Mouse (Mus musculus): ENCODE measurements around the gene Card11. TPM values are rescaled to one million over a fixed set of nuclear protein-coding genes. Genes with fewer than 3 reads are reported as not detected.

Card11 gene
- 0.18 TPM in 2 replicates for polyA plus RNA-seq (2014; fragmentation: Nextera tagmentation; extraction: Ambion mirVana)

DNA sequence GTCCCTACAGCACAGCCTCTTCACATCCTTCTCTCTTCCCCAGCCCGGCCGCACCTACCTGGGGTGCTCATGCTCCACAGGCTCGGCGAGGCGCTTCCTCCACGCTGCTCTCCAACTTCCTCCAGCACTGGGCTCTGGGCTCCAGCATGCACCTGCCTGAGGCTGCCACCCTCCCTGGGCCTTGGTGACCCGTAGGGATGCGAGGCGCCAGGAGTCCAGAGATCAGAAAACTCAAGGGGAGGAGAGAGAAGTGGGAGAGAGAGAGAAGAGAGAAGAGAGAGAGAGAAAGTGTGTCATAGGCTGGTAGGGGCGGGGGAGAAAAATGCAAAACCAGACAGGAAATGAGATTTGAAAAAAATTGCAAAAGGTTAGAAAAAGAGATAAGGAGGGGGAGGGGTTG lies at the start of gene Card11:
Gene Card11 (minus strand): TSS at position 234 of the 400 bp plus-strand sequence.
- no peaks in the 10 kb centered on the region for H3K27me3 ChIP-seq (ENCODE audit: control insufficient read depth, insufficient read depth, low read length)
- H3K4me3 ChIP-seq (ENCODE audit: control insufficient read depth in 1 of 2, insufficient read depth in 1 of 2, low read depth in 1 of 2, low read length in 2 of 2): no peak within 1 kb of the TSS
- H3K27ac ChIP-seq (replicated peaks in 1 of 2; ENCODE audit: control insufficient read depth in 1 of 2, insufficient read depth in 1 of 2, low read depth in 2 of 2, low read length in 2 of 2): no peak within 1 kb of the TSS
- no peak within 1 kb of the TSS for H3K9ac ChIP-seq (ENCODE audit: low read length)
- WGBS: 62% methylated on average over 10 of the region's 10 CpGs
- no peaks in the 10 kb centered on the region for H3K9me3 ChIP-seq (ENCODE audit: control insufficient read depth, low read length)
- H3K4me1 ChIP-seq (ENCODE audit: control insufficient read depth in 2 of 2, insufficient read depth in 2 of 2, low read length in 2 of 2): no peaks in the 10 kb centered on the region
- no peak for ATAC-seq (ENCODE audit: insufficient number of reproducible peaks, insufficient read depth, low FRiP score, low read depth)
- no peak within 1 kb of the TSS for H3K4me2 ChIP-seq (ENCODE audit: low read length)
- H3K36me3 ChIP-seq (ENCODE audit: control insufficient read depth, insufficient read depth, low read length): no peaks in the 10 kb centered on the region

- Histone ChIP-seq H3K27me3 (ENCODE audit: control insufficient read depth, insufficient read depth, low read length) (no peaks in the 10 kb centered on the region), H3K4me1 (ENCODE audit: control insufficient read depth in 2 of 2, insufficient read depth in 2 of 2, low read length in 2 of 2) (peaks cover 0 to 2% of the 10 kb centered on the region in 2 experiments; a peak in 1 of 4 replicates), H3K27ac (replicated peaks in 1 of 2; ENCODE audit: control insufficient read depth in 1 of 2, insufficient read depth in 1 of 2, low read depth in 2 of 2, low read length in 2 of 2) (no peak overlapping the region), H3K4me3 (ENCODE audit: control insufficient read depth in 1 of 2, insufficient read depth in 1 of 2, low read depth in 1 of 2, low read length in 2 of 2) (no peak overlapping the region), H3K4me2 (ENCODE audit: low read length) (no peak overlapping the region), H3K9me3 (ENCODE audit: control insufficient read depth, low read length) (peaks cover 12% of the 10 kb centered on the region), H3K36me3 (ENCODE audit: control insufficient read depth, insufficient read depth, low read length) (no peaks in the 10 kb centered on the region), H3K9ac (ENCODE audit: low read length) (no peak overlapping the region)
- ATAC-seq (ENCODE audit: insufficient number of reproducible peaks, insufficient read depth, low FRiP score, low read depth): no peak
- 81% methylated on average over 13 of the region's 13 CpGs for WGBS
These were observed 47.4 kb upstream of the Card11 start for GRCm38 (mm10) chr5:141047651-141048218.

DNA sequence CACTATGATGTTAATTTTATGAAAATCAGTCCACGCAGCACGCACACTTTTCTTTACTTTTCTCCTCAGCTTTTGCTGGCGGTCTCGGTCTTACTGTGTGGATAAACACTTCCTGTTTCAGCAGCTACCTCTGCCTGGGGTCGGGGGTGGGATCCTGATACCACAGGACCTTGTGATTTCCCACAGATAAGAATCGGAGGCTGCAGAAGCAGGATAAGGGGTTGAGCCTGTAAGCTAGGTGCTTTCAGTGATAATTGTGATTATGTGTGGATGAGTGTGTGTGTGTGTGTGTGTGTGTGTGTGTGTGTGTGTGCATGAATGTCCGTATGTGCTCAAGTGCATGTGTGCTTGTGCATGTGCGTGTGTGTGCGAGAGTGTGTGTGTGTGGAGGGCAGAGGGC lies 44.6 kb upstream of the Card11 start:
- H3K9ac ChIP-seq (ENCODE audit: low read length): no peak overlapping the region
- 79% methylated on average over 9 of the region's 9 CpGs for WGBS
- no peak overlapping the region for H3K27ac ChIP-seq (replicated peaks in 1 of 2; ENCODE audit: control insufficient read depth in 1 of 2, insufficient read depth in 1 of 2, low read depth in 2 of 2, low read length in 2 of 2)
- H3K36me3 ChIP-seq (ENCODE audit: control insufficient read depth, insufficient read depth, low read length): no peaks in the 10 kb centered on the region
- H3K4me1 ChIP-seq (ENCODE audit: control insufficient read depth in 2 of 2, insufficient read depth in 2 of 2, low read length in 2 of 2): peaks cover 0 to 2% of the 10 kb centered on the region in 2 experiments; a peak in 1 of 4 replicates
- no peak overlapping the region for H3K4me3 ChIP-seq (ENCODE audit: control insufficient read depth in 1 of 2, insufficient read depth in 1 of 2, low read depth in 1 of 2, low read length in 2 of 2)
- H3K4me2 ChIP-seq (ENCODE audit: low read length): no peak overlapping the region
- ATAC-seq (ENCODE audit: insufficient number of reproducible peaks, insufficient read depth, low FRiP score, low read depth): no peak
- H3K27me3 ChIP-seq (ENCODE audit: control insufficient read depth, insufficient read depth, low read length): no peaks in the 10 kb centered on the region
- H3K9me3 ChIP-seq (ENCODE audit: control insufficient read depth, low read length): no peaks in the 10 kb centered on the region

GRCm38 (mm10) chr5:141043654-141044447 lies 43.5 kb upstream of the Card11 start:
- Histone ChIP-seq H3K9me3 (ENCODE audit: control insufficient read depth, low read length) (no peaks in the 10 kb centered on the region), H3K4me1 (ENCODE audit: control insufficient read depth in 2 of 2, insufficient read depth in 2 of 2, low read length in 2 of 2) (peaks cover 0 to 2% of the 10 kb centered on the region in 2 experiments; a peak in 1 of 4 replicates), H3K9ac (ENCODE audit: low read length) (no peak overlapping the region), H3K36me3 (ENCODE audit: control insufficient read depth, insufficient read depth, low read length) (no peaks in the 10 kb centered on the region), H3K27ac (replicated peaks in 1 of 2; ENCODE audit: control insufficient read depth in 1 of 2, insufficient read depth in 1 of 2, low read depth in 2 of 2, low read length in 2 of 2) (no peak overlapping the region), H3K4me3 (ENCODE audit: control insufficient read depth in 1 of 2, insufficient read depth in 1 of 2, low read depth in 1 of 2, low read length in 2 of 2) (no peak overlapping the region), H3K27me3 (ENCODE audit: control insufficient read depth, insufficient read depth, low read length) (no peaks in the 10 kb centered on the region), H3K4me2 (ENCODE audit: low read length) (peak overlapping the region; percentile 36)
- ATAC-seq (ENCODE audit: insufficient number of reproducible peaks, insufficient read depth, low FRiP score, low read depth): no peak
- 49% methylated on average over 19 of the region's 19 CpGs for WGBS

GRCm38 (mm10) chr5:141042406-141042805 lies 42.0 kb upstream of the Card11 start:
- no peaks in the 10 kb centered on the region for H3K9me3 ChIP-seq (ENCODE audit: control insufficient read depth, low read length)
- whole genome bisulfite sequencing: 90% methylated on average over 4 of the region's 4 CpGs
- H3K27me3 ChIP-seq (ENCODE audit: control insufficient read depth, insufficient read depth, low read length): no peaks in the 10 kb centered on the region
- H3K36me3 ChIP-seq (ENCODE audit: control insufficient read depth, insufficient read depth, low read length): no peaks in the 10 kb centered on the region
- H3K27ac ChIP-seq (replicated peaks in 1 of 2; ENCODE audit: control insufficient read depth in 1 of 2, insufficient read depth in 1 of 2, low read depth in 2 of 2, low read length in 2 of 2): no peak overlapping the region
- H3K4me2 ChIP-seq (ENCODE audit: low read length): no peak overlapping the region
- H3K4me1 ChIP-seq (ENCODE audit: control insufficient read depth in 2 of 2, insufficient read depth in 2 of 2, low read length in 2 of 2): peaks cover 0 to 2% of the 10 kb centered on the region in 2 experiments; a peak in 1 of 4 replicates
- no peak overlapping the region for H3K4me3 ChIP-seq (ENCODE audit: control insufficient read depth in 1 of 2, insufficient read depth in 1 of 2, low read depth in 1 of 2, low read length in 2 of 2)
- ATAC-seq (ENCODE audit: insufficient number of reproducible peaks, insufficient read depth, low FRiP score, low read depth): no peak
- H3K9ac ChIP-seq (ENCODE audit: low read length): no peak overlapping the region

DNA sequence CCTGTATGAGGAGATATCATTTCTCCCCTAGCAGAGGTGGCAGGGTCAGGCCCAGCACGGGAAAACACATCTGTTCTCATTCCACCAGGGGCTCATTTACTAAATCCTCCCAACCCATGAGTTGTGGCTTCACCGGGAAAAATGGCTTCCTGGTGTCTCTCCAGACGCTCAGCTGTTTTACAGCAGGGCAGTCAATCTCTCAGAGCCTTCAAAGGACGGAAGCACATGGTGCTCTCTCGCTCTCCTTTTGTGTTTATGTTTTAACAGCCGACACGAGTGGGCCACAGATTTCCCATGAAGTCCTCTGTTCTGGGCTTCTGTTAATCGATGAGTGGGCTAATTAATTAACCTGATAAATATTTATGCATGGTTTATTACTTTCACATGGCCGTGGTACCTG lies 40.5 kb upstream of the Card11 start:
- no peak for ATAC-seq (ENCODE audit: insufficient number of reproducible peaks, insufficient read depth, low FRiP score, low read depth)
- WGBS: 77% methylated on average over 9 of the region's 9 CpGs

DNA sequence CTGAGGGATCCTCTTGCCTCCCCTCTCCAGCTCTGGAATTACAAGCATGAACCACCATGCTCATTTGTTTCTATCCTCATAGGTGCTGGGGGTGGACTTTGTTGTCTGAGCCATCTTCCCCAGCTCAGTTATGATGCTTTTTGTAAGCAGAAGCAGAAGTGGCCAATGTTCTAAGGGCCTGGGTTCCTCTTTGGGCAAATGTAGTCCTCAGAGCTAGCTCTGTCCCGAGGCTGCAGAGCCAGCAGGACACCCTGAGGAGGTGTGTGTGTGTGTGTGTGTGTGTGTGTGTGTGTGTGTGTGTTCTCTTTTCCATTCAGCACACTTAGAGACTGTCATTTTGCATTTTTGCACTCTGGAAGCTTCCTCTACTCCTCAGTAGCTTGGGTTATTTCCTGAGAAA lies 38.0 kb upstream of the Card11 start:
- WGBS: 47% methylated on average over 1 of the region's 1 CpGs
- Histone ChIP-seq H3K4me1 (ENCODE audit: control insufficient read depth in 2 of 2, insufficient read depth in 2 of 2, low read length in 2 of 2) (no peaks in the 10 kb centered on the region), H3K27me3 (ENCODE audit: control insufficient read depth, insufficient read depth, low read length) (no peaks in the 10 kb centered on the region), H3K9me3 (ENCODE audit: control insufficient read depth, low read length) (no peaks in the 10 kb centered on the region), H3K4me2 (ENCODE audit: low read length) (no peak overlapping the region), H3K9ac (ENCODE audit: low read length) (no peak overlapping the region), H3K27ac (replicated peaks in 1 of 2; ENCODE audit: control insufficient read depth in 1 of 2, insufficient read depth in 1 of 2, low read depth in 2 of 2, low read length in 2 of 2) (no peak overlapping the region), H3K36me3 (ENCODE audit: control insufficient read depth, insufficient read depth, low read length) (no peaks in the 10 kb centered on the region), H3K4me3 (ENCODE audit: control insufficient read depth in 1 of 2, insufficient read depth in 1 of 2, low read depth in 1 of 2, low read length in 2 of 2) (no peak overlapping the region)
- no peak for ATAC-seq (ENCODE audit: insufficient number of reproducible peaks, insufficient read depth, low FRiP score, low read depth)

More for the DNA sequence above, 40.5 kb upstream of the Card11 start:
- no peak overlapping the region for H3K27ac ChIP-seq (replicated peaks in 1 of 2; ENCODE audit: control insufficient read depth in 1 of 2, insufficient read depth in 1 of 2, low read depth in 2 of 2, low read length in 2 of 2)
- H3K9me3 ChIP-seq (ENCODE audit: control insufficient read depth, low read length): no peaks in the 10 kb centered on the region
- H3K4me1 ChIP-seq (ENCODE audit: control insufficient read depth in 2 of 2, insufficient read depth in 2 of 2, low read length in 2 of 2): peaks cover 0 to 2% of the 10 kb centered on the region in 2 experiments; a peak in 1 of 4 replicates
- no peaks in the 10 kb centered on the region for H3K27me3 ChIP-seq (ENCODE audit: control insufficient read depth, insufficient read depth, low read length)
- no peaks in the 10 kb centered on the region for H3K36me3 ChIP-seq (ENCODE audit: control insufficient read depth, insufficient read depth, low read length)
- no peak overlapping the region for H3K4me2 ChIP-seq (ENCODE audit: low read length)
- no peak overlapping the region for H3K4me3 ChIP-seq (ENCODE audit: control insufficient read depth in 1 of 2, insufficient read depth in 1 of 2, low read depth in 1 of 2, low read length in 2 of 2)
- H3K9ac ChIP-seq (ENCODE audit: low read length): no peak overlapping the region

All from heart, embryonic 14.5 days (tissue).